Mouse (Mus musculus): Measurements from ENCODE around the gene Grik4. TPM values are rescaled to one million over a fixed set of nuclear protein-coding genes. Genes with fewer than 3 reads are reported as not detected.

Grik4 gene
- total RNA-seq, 1 experiment: 0.22 TPM

DNA sequence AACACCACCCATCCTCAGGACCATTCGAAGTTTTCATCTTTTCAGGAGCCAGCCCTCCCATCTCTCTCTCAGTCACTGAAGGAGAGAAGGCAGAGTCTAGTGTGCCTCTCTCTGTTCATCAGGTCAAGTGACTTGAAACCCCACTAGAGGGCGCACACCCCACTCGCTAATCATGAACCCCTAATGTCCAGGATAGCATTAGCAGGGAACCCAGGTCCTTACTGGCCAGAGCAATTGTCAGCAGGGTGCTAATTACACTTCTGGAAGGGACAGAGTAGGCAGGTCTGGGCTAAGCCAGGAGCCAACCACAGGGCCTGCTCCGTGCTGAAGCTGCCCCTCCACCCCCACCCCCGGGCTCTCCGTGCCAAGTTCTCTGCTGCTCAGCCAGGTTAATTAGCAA is 371.1 kb downstream of the Grik4 start:
- no peaks in the 10 kb centered on the region for H3K36me3 ChIP-seq (ENCODE audit: control insufficient read depth, insufficient read depth, low read length, poor library complexity, severe bottlenecking)
- in situ Hi-C loops (cut with MboI; ENCODE audit: low sequenced_read_pairs in 2 of 2, unreplicated experiment in 2 of 2): loop anchor here in 1 of 2 experiments (25.0 kb wide), 1 partner anchor 364 kb away; the partner anchor contains the start of gene Grik4
- no peaks in the 10 kb centered on the region for H3K9me3 ChIP-seq (ENCODE audit: control insufficient read depth, insufficient read depth, low read depth, low read length)
- no peak overlapping the region for H3K9ac ChIP-seq (ENCODE audit: insufficient read depth, low read depth, low read length, poor library complexity, severe bottlenecking)
- peak; percentile 51 for DNase-seq (ENCODE audit: low read depth, low spot score)
- H3K4me3 ChIP-seq (ENCODE audit: insufficient read depth in 1 of 2, low read depth in 1 of 2, low read length in 2 of 2, poor library complexity in 1 of 2, severe bottlenecking in 1 of 2): no peak overlapping the region
- no peak overlapping the region for H3K27ac ChIP-seq (ENCODE audit: insufficient read depth, low read depth, low read length, poor library complexity, severe bottlenecking)
- TF ChIP-seq ZC3H11A (IDR thresholded peaks at IDR 0.05; ENCODE audit: borderline replicate concordance, low read depth, low read length): peak; percentile 35; the same call in 1 of the 2 replicates
- TF ChIP-seq CHD2 (IDR thresholded peaks at IDR 0.05; ENCODE audit: low read depth, low read length): no peak
- H3K4me1 ChIP-seq (ENCODE audit: control insufficient read depth in 2 of 2, insufficient read depth in 2 of 2, low read length in 2 of 2, poor library complexity in 1 of 2): no peaks in the 10 kb centered on the region; a peak in 1 of 4 replicates

DNA sequence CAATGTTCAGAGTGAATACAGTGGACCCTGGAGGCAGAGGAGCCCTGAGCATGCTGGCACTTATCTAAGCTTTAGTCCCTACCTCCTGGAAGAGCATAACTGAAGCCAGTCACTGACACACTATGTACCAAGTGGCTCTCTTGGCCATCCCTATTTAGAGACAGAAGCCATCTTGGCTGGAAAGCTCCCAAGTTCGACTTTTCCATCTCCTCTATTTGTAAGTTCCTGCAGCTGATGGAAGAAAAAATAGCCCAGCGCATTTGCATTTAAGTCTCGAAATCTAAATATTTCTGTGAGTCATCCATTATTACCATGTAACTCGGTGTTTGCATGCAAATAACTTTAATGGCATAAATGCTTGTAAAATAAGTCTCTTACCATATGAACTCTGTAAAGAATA is 378.4 kb downstream of the Grik4 start:
- no peaks in the 10 kb centered on the region for H3K4me1 ChIP-seq (ENCODE audit: control insufficient read depth in 2 of 2, insufficient read depth in 2 of 2, low read length in 2 of 2, poor library complexity in 1 of 2)
- DNase-seq (ENCODE audit: low read depth, low spot score): no peak
- no peak overlapping the region for H3K9ac ChIP-seq (ENCODE audit: insufficient read depth, low read depth, low read length, poor library complexity, severe bottlenecking)
- TF ChIP-seq MAFK (IDR thresholded peaks at IDR 0.05; ENCODE audit: insufficient read depth, low read depth, low read length): no peak
- TF ChIP-seq ZC3H11A (IDR thresholded peaks at IDR 0.05; ENCODE audit: borderline replicate concordance, low read depth, low read length): no peak
- TF ChIP-seq CHD2 (IDR thresholded peaks at IDR 0.05; ENCODE audit: low read depth, low read length): no peak
- no peak for TF ChIP-seq HCFC1 (IDR thresholded peaks at IDR 0.05; ENCODE audit: borderline replicate concordance, insufficient read depth, low read length)
- H3K27ac ChIP-seq (ENCODE audit: insufficient read depth, low read depth, low read length, poor library complexity, severe bottlenecking): no peak overlapping the region
- no peaks in the 10 kb centered on the region for H3K36me3 ChIP-seq (ENCODE audit: control insufficient read depth, insufficient read depth, low read length, poor library complexity, severe bottlenecking)
- H3K4me3 ChIP-seq (ENCODE audit: insufficient read depth in 1 of 2, low read depth in 1 of 2, low read length in 2 of 2, poor library complexity in 1 of 2, severe bottlenecking in 1 of 2): no peak overlapping the region
- no peaks in the 10 kb centered on the region for H3K9me3 ChIP-seq (ENCODE audit: control insufficient read depth, insufficient read depth, low read depth, low read length)
- in situ Hi-C loops (cut with MboI; ENCODE audit: low sequenced_read_pairs in 2 of 2, unreplicated experiment in 2 of 2): loop anchor here in 1 of 2 experiments (25.0 kb wide), 1 partner anchor 371 kb away; the partner anchor contains the start of gene Grik4

DNA sequence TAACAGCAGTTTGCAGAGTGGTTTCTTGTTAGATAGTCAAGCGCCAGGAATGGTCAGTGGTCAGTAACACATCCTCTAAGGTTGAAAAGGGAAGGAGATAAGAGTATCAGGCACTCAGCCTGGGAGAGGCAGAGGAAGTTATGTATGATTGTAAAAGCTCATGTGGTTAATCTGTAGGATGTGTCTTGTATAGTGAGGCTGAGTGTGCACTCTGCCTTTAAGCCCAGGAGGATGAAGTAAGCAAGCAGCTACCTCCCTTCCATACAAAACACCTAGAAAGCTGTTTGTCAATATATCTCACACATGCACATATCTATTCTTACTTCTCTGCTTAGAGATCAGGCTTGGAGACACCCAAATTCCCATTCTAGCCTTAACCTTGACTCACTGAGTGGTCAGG is 389.1 kb downstream of the Grik4 start:
- in situ Hi-C loops (cut with MboI; ENCODE audit: low sequenced_read_pairs in 2 of 2, unreplicated experiment in 2 of 2): loop anchor here (10.0 to 25.0 kb wide), 2 partner anchors 382 to 390 kb away; partner anchors contain the start of gene Grik4 (in 2 of the 2)
- DNase-seq (ENCODE audit: low read depth, low spot score): no peak
- Histone ChIP-seq H3K4me1 (ENCODE audit: control insufficient read depth in 2 of 2, insufficient read depth in 2 of 2, low read length in 2 of 2, poor library complexity in 1 of 2) (no peaks in the 10 kb centered on the region), H3K36me3 (ENCODE audit: control insufficient read depth, insufficient read depth, low read length, poor library complexity, severe bottlenecking) (no peaks in the 10 kb centered on the region), H3K9me3 (ENCODE audit: control insufficient read depth, insufficient read depth, low read depth, low read length) (no peaks in the 10 kb centered on the region), H3K4me3 (ENCODE audit: insufficient read depth in 1 of 2, low read depth in 1 of 2, low read length in 2 of 2, poor library complexity in 1 of 2, severe bottlenecking in 1 of 2) (no peak overlapping the region), H3K9ac (ENCODE audit: insufficient read depth, low read depth, low read length, poor library complexity, severe bottlenecking) (no peak overlapping the region), H3K27ac (ENCODE audit: insufficient read depth, low read depth, low read length, poor library complexity, severe bottlenecking) (no peak overlapping the region)
- no peak for TF ChIP-seq MAFK (IDR thresholded peaks at IDR 0.05; ENCODE audit: insufficient read depth, low read depth, low read length)
- no peak for TF ChIP-seq ZNF384 (IDR thresholded peaks at IDR 0.05; ENCODE audit: low read depth, low read length)
- TF ChIP-seq ZC3H11A (IDR thresholded peaks at IDR 0.05; ENCODE audit: borderline replicate concordance, low read depth, low read length): no peak
- TF ChIP-seq HCFC1 (IDR thresholded peaks at IDR 0.05; ENCODE audit: borderline replicate concordance, insufficient read depth, low read length): no peak

DNA sequence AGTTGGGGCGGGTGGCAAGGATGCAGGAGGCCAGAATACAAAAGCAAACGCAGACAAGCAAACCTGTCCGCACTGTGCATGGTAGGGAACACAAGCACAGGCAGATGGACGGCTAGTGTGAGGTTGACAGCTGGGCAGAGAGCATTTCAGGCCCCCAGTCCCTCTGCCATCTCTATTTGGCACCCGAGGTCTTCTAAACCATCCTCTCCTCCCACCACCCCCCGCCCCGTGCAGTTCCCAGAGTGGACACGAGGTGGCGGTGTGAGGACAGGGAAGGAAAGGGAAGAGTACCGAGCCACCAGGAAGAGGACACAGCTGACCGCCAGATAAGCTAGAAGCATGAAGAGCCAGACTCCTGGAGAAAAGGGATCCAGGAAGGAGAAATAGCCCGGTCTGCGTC is 394.2 kb downstream of the Grik4 start:
- Histone ChIP-seq H3K4me1 (ENCODE audit: control insufficient read depth in 2 of 2, insufficient read depth in 2 of 2, low read length in 2 of 2, poor library complexity in 1 of 2) (0 out of 4 replicates have a peak, but pooled peaks cover 0 to 2% of the 10 kb centered on the region in 2 experiments), H3K36me3 (ENCODE audit: control insufficient read depth, insufficient read depth, low read length, poor library complexity, severe bottlenecking) (no peaks in the 10 kb centered on the region), H3K9ac (ENCODE audit: insufficient read depth, low read depth, low read length, poor library complexity, severe bottlenecking) (no peak overlapping the region), H3K27ac (ENCODE audit: insufficient read depth, low read depth, low read length, poor library complexity, severe bottlenecking) (no peak overlapping the region), H3K9me3 (ENCODE audit: control insufficient read depth, insufficient read depth, low read depth, low read length) (no peaks in the 10 kb centered on the region), H3K4me3 (ENCODE audit: insufficient read depth in 1 of 2, low read depth in 1 of 2, low read length in 2 of 2, poor library complexity in 1 of 2, severe bottlenecking in 1 of 2) (no peak overlapping the region)
- TF ChIP-seq CHD2 (IDR thresholded peaks at IDR 0.05; ENCODE audit: low read depth, low read length): no peak
- TF ChIP-seq HCFC1 (IDR thresholded peaks at IDR 0.05; ENCODE audit: borderline replicate concordance, insufficient read depth, low read length): no peak
- peak; percentile 74 for TF ChIP-seq ZC3H11A (IDR thresholded peaks at IDR 0.05; ENCODE audit: borderline replicate concordance, low read depth, low read length)
- peak; percentile 59 for DNase-seq (ENCODE audit: low read depth, low spot score)
- in situ Hi-C loops (cut with MboI; ENCODE audit: low sequenced_read_pairs in 2 of 2, unreplicated experiment in 2 of 2): loop anchor here (10.0 to 25.0 kb wide), 2 partner anchors 387 to 395 kb away; partner anchors contain the start of gene Grik4 (in 2 of the 2)

DNA sequence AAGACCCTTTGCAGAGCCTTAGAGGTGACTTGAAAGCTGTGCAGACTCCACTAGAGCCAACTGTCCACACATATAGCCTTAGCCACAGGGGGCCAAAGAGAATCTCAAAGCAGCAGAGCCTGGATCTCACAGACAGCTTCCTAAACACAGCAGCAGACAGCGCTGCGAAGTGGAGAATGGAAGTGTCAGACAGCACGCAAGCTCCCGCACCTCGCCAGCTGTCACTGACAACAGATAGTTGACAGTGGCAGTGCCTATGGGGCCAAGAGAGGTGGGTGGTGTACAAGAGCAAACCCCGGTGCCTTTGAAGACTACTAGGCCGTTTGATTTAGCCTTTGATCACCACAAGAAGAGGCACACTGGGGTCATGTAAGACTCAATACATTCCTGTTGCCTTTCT is 395.3 kb downstream of the Grik4 start:
- Histone ChIP-seq H3K9me3 (ENCODE audit: control insufficient read depth, insufficient read depth, low read depth, low read length) (no peaks in the 10 kb centered on the region), H3K36me3 (ENCODE audit: control insufficient read depth, insufficient read depth, low read length, poor library complexity, severe bottlenecking) (no peaks in the 10 kb centered on the region), H3K27ac (ENCODE audit: insufficient read depth, low read depth, low read length, poor library complexity, severe bottlenecking) (no peak overlapping the region), H3K9ac (ENCODE audit: insufficient read depth, low read depth, low read length, poor library complexity, severe bottlenecking) (no peak overlapping the region), H3K4me1 (ENCODE audit: control insufficient read depth in 2 of 2, insufficient read depth in 2 of 2, low read length in 2 of 2, poor library complexity in 1 of 2) (peaks cover 0 to 2% of the 10 kb centered on the region in 2 experiments; a peak in 2 of 4 replicates), H3K4me3 (ENCODE audit: insufficient read depth in 1 of 2, low read depth in 1 of 2, low read length in 2 of 2, poor library complexity in 1 of 2, severe bottlenecking in 1 of 2) (no peak overlapping the region)
- TF ChIP-seq ZNF384 (IDR thresholded peaks at IDR 0.05; ENCODE audit: low read depth, low read length) (no peak), ZC3H11A (IDR thresholded peaks at IDR 0.05; ENCODE audit: borderline replicate concordance, low read depth, low read length) (no peak), HCFC1 (IDR thresholded peaks at IDR 0.05; ENCODE audit: borderline replicate concordance, insufficient read depth, low read length) (no peak), MAFK (IDR thresholded peaks at IDR 0.05; ENCODE audit: insufficient read depth, low read depth, low read length) (no peak), CHD2 (IDR thresholded peaks at IDR 0.05; ENCODE audit: low read depth, low read length) (no peak)
- in situ Hi-C loops (cut with MboI; ENCODE audit: low sequenced_read_pairs in 2 of 2, unreplicated experiment in 2 of 2): no loop called here
- no peak for DNase-seq (ENCODE audit: low read depth, low spot score)
